Mouse (Mus musculus): ENCODE measurements at regions not wholly inside any gene's neighbourhood (a gene's known extent, or its start where the extent isn't known, plus 50 kb on each side); places are given as distances from the start of the nearest gene placed in this dataset.

- no peak for DNase-seq (ENCODE audit: low spot score in 2 of 2)
These were observed 204.3 kb downstream of the C1d start for GRCm38 (mm10) chr11:17461701-17462100.

GRCm38 (mm10) chr11:17464875-17465274 is 207.5 kb downstream of the C1d start:
- DNase-seq (ENCODE audit: low spot score in 2 of 2) = peak in 1 of 2 experiments; percentile 16

DNA sequence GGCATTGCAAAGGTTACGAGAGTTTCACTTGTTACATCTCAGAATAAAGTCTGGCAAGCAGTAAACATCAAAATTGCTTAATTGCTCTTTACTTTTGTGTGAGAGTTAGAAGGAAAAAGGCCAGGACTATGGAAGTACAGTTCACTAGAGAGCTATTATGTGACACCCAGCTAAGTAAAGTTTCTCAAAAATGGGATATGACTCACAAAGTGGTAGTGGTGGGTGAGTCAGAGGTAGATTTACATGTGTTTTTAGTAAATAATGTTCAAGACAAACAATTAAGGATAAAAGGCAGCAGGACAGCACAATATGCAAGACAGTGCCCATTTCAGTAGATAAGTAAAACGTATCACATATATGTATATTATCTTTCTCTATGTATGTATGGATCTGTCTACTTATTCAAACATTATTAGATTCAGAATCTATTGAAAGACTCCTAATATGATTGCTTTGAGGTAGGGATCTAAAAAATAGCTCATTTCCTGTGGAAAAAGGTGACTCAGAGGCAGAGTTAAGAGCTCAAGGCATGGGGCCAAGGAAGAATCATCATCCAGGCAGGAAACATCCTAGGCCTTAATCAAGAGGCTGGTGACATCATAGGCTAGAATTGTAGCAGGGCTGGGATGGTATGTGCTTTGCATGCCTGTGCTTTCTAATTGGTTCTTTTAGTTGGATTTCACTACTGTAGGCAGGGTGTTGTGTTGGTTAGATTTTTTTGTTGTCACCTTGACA is 211.2 kb downstream of the C1d start:
- DNase-seq (ENCODE audit: low spot score in 2 of 2) = no peak

DNA sequence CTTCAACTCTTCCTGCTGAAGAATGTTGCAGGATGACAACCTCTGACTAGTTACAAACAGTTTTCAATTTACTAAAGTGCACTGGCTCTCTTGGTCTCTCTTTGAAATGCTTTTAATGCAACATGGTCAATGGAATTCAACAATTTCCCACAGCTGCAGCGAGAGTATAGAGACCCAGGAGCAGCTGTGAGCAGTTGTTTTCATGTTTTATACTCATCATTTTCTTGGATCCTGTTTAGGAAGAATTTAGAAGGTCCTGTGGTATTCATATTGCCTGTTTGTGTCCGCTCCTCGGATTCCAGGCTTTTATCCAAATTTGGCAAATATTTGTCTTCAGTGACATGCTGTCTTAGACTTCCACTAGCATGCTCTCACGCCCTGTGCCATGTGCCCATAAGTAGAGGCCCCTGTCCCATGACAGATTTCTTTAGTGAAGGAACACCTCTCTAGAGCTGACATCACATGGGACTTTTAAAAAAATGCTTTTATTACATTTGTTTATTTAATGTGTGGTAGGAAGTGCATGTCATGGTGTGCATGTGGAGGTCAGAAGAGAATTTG is 224.1 kb downstream of the C1d start:
- no peak for DNase-seq (ENCODE audit: low spot score in 2 of 2)

- DNase-seq (ENCODE audit: low spot score in 2 of 2) = no peak
These were observed 226.6 kb downstream of the C1d start for GRCm38 (mm10) chr11:17483849-17484441.

- DNase-seq (ENCODE audit: low spot score in 2 of 2) = no peak
These were observed 244.0 kb downstream of the C1d start for GRCm38 (mm10) chr11:17501120-17502043.

DNA sequence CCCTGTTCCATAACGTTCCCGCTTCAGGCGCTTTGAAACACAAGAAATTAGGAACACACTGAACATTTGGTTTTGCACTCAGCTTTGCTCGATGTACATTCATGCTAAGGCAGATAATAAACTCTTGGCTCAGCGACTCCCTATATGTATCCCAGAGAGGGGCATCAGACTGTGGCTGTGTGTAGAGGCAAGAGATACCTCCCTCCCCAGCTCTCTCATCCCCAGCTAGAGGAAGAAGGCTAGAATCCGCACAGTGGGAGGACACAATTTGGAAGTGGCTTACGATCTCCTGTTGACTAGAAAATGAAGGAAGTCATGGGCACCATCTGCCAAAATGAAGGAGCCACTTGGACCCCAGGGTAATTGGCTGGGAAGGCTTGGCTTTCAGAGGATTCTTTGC is 244.7 kb downstream of the C1d start:
- DNase-seq (ENCODE audit: low spot score in 2 of 2) = no peak

DNA sequence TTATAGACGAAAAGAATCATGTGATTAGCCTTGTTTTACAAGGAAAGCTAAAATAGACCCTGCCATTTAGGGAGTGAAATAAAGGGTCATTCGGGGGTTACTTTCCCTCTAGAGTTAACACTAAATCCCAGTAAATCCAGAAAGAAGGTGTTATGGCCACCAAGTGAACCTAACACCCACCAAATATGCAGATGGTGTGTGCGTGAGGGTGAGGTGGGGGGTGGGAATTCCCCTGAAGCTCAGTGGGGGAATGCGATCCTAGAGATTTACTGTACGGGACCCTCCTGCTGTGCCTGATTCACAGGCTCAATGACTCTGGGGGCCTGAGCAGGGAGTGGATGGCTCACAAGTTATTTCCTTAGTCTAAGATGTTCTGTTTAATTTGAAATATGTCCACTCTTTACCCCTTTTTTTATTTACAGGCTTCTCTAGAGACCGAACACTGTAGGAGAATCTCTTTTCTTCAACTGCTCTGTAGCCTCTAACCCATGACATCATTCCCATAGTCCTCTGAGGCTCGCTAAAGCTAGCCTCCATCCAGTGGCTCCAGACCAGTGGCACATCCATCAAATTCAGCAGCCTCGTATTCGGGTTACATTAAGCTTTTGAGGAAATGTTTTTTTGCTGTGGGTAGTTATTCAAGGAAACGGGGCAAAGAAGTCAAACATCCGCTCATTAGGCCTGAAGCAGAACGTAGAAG is 265.0 kb downstream of the C1d start:
- no peak for DNase-seq (ENCODE audit: low spot score in 2 of 2)

- no peak for DNase-seq (ENCODE audit: low spot score in 2 of 2)
These were observed 265.9 kb downstream of the C1d start for GRCm38 (mm10) chr11:17523329-17523728.

- DNase-seq (ENCODE audit: low spot score in 2 of 2) = no peak
These were observed 267.8 kb downstream of the C1d start for GRCm38 (mm10) chr11:17524985-17525775.

DNA sequence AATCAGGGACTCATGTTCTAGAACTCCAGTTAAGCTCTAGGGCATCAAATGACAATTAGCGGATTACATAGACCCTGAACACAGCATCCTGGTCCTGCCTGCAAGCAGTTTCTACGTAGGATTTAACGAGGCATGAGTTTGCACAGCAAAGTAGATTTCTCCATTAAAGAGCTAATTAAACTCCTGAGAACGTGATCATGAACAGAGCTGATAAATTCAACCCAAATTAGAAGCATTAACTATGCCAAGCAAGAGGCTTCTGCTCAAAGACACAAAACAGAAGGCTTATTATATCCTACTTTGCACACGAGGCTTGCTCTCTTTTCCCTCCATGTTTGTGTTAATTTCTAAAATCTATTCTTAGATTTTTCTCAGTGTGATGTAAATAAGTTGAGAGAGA is 269.1 kb downstream of the C1d start:
- no peak for DNase-seq (ENCODE audit: low spot score in 2 of 2)

- DNase-seq (ENCODE audit: low spot score in 2 of 2) = no peak
These were observed 271.2 kb downstream of the C1d start for GRCm38 (mm10) chr11:17528609-17529008.

- no peak for DNase-seq (ENCODE audit: low spot score in 2 of 2)
These were observed 276.3 kb downstream of the C1d start for GRCm38 (mm10) chr11:17533706-17534105.

DNA sequence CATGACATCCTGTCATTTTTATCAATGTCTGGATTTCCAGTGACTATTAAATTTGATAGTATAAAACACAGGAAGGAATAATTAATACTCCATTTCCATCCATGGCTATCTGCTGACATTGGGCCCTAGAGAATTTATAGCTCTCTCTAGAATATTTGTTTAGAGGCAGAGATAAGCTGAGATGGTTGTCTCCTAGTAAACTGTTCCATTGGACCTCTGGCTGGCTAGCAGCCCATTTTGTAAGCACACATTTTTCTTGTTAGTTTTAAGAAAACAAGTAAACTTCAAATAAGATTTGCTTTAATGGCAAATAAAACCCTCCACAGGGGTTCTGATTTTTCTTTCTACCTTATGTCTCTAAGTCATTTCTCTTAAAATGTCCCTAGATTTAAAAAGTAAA is 288.9 kb downstream of the C1d start:
- no peak for DNase-seq (ENCODE audit: low spot score in 2 of 2)

- DNase-seq (ENCODE audit: low spot score in 2 of 2) = no peak
These were observed 291.8 kb downstream of the C1d start for GRCm38 (mm10) chr11:17549148-17549547.

GRCm38 (mm10) chr11:17555276-17555675 is 297.9 kb downstream of the C1d start:
- DNase-seq (ENCODE audit: low spot score in 2 of 2) = no peak

DNA sequence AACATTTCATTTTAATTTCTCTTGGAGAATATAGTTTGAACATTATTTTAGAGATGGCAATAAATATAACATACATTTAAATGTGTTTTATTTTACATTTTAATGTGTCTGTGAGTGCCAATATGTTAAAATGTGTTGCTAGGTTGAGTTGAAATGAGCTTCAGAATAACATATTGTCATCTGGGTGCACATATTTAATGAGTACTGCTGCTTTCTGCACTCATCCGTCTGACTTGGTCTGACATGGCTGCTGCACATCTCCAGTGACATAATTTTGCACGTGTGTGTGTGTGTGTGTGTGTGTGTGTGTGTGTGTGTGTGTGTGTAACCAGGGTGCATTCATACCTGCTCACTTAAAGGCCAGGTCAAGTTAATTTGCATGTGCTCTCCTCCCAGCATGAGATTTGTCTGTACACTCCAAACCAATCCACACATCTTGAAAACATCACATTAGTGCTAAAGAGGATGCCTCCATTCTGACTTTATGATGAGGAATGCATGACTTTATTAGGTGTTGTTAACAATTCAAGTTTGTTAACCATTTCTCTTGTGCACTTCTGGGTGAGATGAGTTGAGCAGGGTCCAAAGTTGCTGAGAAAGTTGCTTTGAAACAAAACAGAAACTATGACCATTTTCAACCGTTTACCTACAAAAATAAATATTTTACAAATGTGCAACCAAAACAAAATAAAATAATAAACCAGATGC is 334.6 kb downstream of the C1d start:
- DNase-seq (ENCODE audit: low spot score in 2 of 2) = no peak

DNA sequence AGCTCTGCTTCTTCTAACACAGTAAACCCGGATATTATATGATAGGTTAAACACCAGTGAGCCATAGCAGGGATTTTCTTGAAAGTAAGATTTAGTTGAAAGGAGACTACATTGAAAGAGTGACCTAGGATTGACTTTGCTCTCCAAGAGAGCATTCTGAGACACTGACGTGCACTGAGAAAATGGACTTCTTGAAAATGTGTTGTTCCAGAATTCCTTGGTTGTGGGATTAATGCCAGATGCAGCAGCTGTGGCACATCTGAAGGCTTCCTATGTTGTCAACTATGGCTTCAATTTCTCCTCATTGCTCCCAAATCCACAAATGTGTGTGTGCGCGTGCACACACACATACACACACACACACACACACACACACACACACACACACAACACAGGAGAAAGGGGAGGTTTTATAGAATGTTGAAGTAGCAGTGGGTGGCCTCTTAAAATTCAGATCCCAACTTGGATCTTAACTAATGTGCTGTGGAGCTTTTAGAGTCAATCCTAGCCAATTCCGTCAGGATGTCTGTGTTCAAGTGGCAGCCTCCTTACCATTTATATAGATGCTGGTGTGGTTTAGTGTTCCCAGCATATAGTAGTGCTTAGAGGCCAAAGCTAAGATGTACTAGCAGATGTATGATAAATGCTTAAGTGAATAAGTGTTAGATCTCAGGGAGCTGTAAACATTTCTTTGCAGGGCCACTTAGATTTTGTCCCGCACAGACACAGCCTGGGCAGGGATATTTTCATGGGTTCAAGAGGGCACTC is 346.5 kb downstream of the C1d start:
- no peak for DNase-seq (ENCODE audit: low spot score in 2 of 2)

GRCm38 (mm10) chr11:17620462-17621248 is 333.0 kb downstream of the Etaa1 start:
- DNase-seq (ENCODE audit: low spot score in 2 of 2) = no peak
